Mouse (Mus musculus) embryonic facial prominence, embryonic 15.5 days (tissue): Measurements from ENCODE around the gene Ypel1. TPM values are rescaled to one million over a fixed set of nuclear protein-coding genes. Genes with fewer than 3 reads are reported as not detected.

Source experiments
- ATAC-seq: fragments of 200-750 bp; cut with Nextera tagmentation; 2 replicates; pipeline ENCODE4 v1.8.0; 2017; ENCODE audit warnings: low read depth, moderate TSS enrichment; ENCODE audit not compliant: insufficient number of reproducible peaks, low FRiP score, low TSS enrichment
- H3K27ac ChIP-seq: fragments of 300-500 bp; sonication (generic); replicated peaks from 2 replicates; pipeline ENCODE4 v1.5.1; 2015; ENCODE audit warnings: mild to moderate bottlenecking, inconsistent platforms
- H3K27me3 ChIP-seq: fragments of 300-500 bp; sonication (generic); 2 replicates; pipeline ENCODE4 v1.6.1; 2015; ENCODE audit warnings: inconsistent platforms
- H3K36me3 ChIP-seq: fragments of 300-500 bp; sonication (generic); 2 replicates; pipeline ENCODE4 v1.6.1; 2015; ENCODE audit warnings: mild to moderate bottlenecking, inconsistent platforms
- H3K4me1 ChIP-seq: fragments of 300-500 bp; sonication (generic); 2 replicates; pipeline ENCODE4 v1.6.1; 2015; ENCODE audit warnings: inconsistent platforms
- H3K4me2 ChIP-seq: fragments of 300-500 bp; sonication (generic); replicated peaks from 2 replicates; pipeline ENCODE4 v1.6.1; 2015; ENCODE audit warnings: mild to moderate bottlenecking, inconsistent platforms
- H3K4me3 ChIP-seq: fragments of 300-500 bp; sonication (generic); replicated peaks from 2 replicates; pipeline ENCODE4 v1.5.1; 2015; ENCODE audit warnings: mild to moderate bottlenecking, inconsistent platforms
- H3K9ac ChIP-seq: fragments of 300-500 bp; sonication (generic); 2 replicates; pipeline ENCODE4 v1.6.1; 2015; ENCODE audit warnings: inconsistent platforms
- H3K9me3 ChIP-seq: fragments of 300-500 bp; sonication (generic); replicated peaks from 2 replicates; pipeline ENCODE4 v1.6.1; 2016; ENCODE audit warnings: inconsistent platforms
- WGBS: fragments of 180-500 bp; shearing (Covaris S2); methylation state at CpG from one replicate; pipeline ENCODE4 v1.1.7; 2015; 5-methylcytosine and 5-hydroxymethylcytosine counted together
- microRNA counts: library from miRNA; unstranded; fragments of <30 nt; microRNA quantifications from one replicate; lab custom pipeline; 2016
- microRNA-seq: library from miRNA; unstranded; fragments of <30 nt; microRNA quantifications from one replicate; pipeline ENCODE4, GENCODE M21; 2016; ENCODE audit warnings: borderline number of aligned reads
- polyA plus RNA-seq: library from polyadenylated mRNA; unstranded; fragments of >200 nt; fragmentation: Nextera tagmentation; extraction: Ambion mirVana; gene quantifications from 2 replicates; pipeline ENCODE4 v1.2.1, GENCODE M21; 2015

The Ypel1 gene
- polyA plus RNA-seq, 1 experiment from 2014 or later: 34.5 TPM

DNA sequence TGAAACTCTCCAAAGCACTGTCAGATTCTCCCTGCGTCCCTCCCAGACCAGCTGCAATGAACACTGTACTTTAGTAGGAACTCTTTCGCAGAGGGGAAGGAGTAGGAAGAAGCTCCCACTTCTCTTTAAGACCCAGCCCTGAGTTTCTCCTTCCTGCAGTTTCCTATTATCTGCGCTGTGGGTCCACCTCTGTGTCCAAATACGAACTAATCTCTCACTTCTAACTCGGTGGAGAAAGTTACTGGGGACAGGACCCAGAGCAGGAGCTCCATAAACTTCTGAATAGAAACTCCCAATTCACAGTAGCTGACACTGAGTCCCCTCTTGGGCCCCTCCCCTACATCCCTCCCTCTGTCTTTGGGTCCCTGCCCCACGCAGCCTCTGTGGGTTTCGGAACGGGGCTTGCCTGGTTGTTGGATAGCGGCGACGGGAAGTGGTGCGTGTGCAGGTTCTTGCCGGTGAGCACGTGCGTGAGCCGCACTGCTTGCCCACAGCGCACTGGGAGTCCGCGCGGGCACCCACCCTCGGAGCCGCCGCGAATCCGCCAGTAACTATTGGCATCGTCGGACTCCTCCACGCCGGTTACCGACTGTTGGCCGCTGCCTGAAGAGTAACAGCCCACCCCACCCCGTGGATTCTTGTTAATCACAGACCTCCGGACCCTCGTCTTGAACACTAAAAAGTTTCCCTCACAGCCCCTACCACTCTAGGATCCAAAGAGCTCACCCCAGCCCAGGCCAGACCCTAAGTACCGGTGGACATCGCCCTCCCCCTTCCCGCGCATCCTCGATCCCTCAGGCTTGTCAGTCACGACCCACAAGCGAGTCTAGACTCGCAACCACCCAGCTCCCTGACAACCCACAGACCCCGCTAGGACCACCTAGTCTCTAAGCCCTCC lies 61.9 kb downstream of the Ypel1 start:
- Histone ChIP-seq H3K9ac (peak overlapping the region; percentile 53), H3K27me3 (no peaks in the 10 kb centered on the region), H3K9me3 (no peaks in the 10 kb centered on the region), H3K36me3 (no peaks in the 10 kb centered on the region; the same call in 1 of the 2 replicates), H3K4me3 (peak overlapping the region; percentile 89), H3K27ac (peak overlapping the region; percentile 68), H3K4me2 (peak overlapping the region; percentile 91), H3K4me1 (peaks cover 16% of the 10 kb centered on the region)
- 3% methylated on average over 43 of the region's 43 CpGs for WGBS
- no peak; the same call in 1 of the 2 replicates for ATAC-seq

DNA sequence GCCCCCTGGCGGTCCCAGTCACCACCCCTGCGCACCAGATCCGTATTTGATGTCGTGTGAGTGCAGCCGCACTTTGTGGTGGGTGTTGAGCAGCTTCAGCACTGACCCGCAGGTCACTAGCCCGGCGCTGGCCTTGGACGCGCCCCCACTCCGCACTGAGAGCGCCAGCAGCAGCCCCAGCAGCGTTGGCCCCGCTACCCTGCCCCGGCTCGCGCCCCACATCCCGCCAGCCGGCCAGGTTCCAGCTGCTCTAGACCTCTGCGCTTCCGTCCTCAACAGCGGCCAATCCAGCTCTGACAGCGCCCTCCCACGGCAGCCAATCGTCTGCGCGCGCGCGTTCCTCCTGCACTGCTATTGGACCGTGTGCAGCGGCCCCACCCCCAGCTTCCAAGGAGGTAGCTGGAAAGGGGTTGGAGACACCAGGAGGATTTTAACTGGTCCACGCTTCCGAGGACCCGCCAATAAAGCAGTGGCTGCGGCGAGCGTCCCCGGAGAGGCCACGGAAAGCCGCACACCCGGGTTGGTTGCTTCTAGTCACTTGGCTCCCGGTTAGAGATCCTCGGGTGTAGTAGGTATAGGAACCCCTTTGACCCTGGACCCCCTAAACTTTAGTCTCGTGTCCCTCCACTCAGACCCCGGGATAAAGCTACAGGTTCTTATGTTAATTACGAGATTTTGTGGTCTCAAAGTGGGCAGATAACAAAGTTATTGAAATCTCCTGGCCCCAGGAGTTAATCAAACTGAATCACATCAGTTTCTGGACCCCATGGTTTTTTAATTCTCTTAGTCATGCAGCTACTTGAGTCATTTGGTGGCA lies 62.8 kb downstream of the Ypel1 start, which contains the start of gene Sdf2l1:
TSS of gene Sdf2l1 (minus strand) at position 295 of the 817 bp plus-strand sequence.
- WGBS: under 1% methylated on average over 47 of the region's 47 CpGs
- no peaks in the 10 kb centered on the region for H3K9me3 ChIP-seq
- no peaks in the 10 kb centered on the region; the same call in 1 of the 2 replicates for H3K36me3 ChIP-seq
- peak; percentile 98 for ATAC-seq
- H3K9ac ChIP-seq: peak within 1 kb of the TSS; percentile 53
- H3K4me2 ChIP-seq: peak within 1 kb of the TSS; percentile 91
- peaks cover 16% of the 10 kb centered on the region for H3K4me1 ChIP-seq
- H3K4me3 ChIP-seq: peak within 1 kb of the TSS; percentile 89
- H3K27ac ChIP-seq: peak within 1 kb of the TSS; percentile 68
- no peaks in the 10 kb centered on the region for H3K27me3 ChIP-seq

DNA sequence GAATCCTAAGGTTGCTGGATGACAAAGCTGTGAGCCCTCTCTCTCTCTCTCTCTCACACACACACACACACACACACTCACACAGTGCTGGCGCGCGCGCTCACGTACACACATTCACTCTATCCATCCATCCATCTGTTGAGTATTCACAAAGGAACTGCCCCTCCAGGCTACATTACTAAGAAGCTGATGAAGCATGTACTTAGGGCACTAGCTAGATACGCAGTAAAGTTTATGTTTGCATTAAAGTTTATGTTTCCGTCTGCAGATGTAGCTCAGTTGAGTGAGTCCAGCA lies 63.4 kb downstream of the Ypel1 start:
- H3K4me2 ChIP-seq: peak overlapping the region; percentile 91
- peak overlapping the region; percentile 89 for H3K4me3 ChIP-seq
- H3K9ac ChIP-seq: peak overlapping the region; percentile 33; the same call in 1 of the 2 replicates
- 25% methylated on average over 7 of the region's 7 CpGs for WGBS
- no peaks in the 10 kb centered on the region; the same call in 1 of the 2 replicates for H3K36me3 ChIP-seq
- H3K9me3 ChIP-seq: no peaks in the 10 kb centered on the region
- ATAC-seq: no peak
- no peaks in the 10 kb centered on the region for H3K27me3 ChIP-seq
- peaks cover 16% of the 10 kb centered on the region for H3K4me1 ChIP-seq
- no peak overlapping the region for H3K27ac ChIP-seq

MicroRNA genes within 50 kb of the gene (microRNA counts, 519-probe panel; counts per million panel counts)
- 3,425 counts per million, percentile 81 among the panel's probes with 10 or more counts for microRNA mmu-miR-130b (lab: Ali Mortazavi, UCI)
- 2,441 counts per million, percentile 55 among the panel's probes with 10 or more counts for microRNA mmu-miR-301b (lab: Ali Mortazavi, UCI)

Small RNA genes lying within 50 kb of the gene (microRNA-seq; reads per million reads assigned to microRNA genes)
- 3,575 reads per million, percentile 87 among the genes with 10 or more reads in this experiment for gene Mir130b
- gene Mir301b: 63.1 reads per million, percentile 49 among the genes with 10 or more reads in this experiment

Other genes starting within 250 kb of the Ypel1 start
- 7.1 and 17.6 TPM in 2 replicates for gene Spag6l, start 240.2 kb upstream of the Ypel1 start, polyA plus RNA-seq
- gene Igll1, start 205.7 kb upstream of the Ypel1 start, polyA plus RNA-seq: 0.34 and 0.48 TPM in 2 replicates
- gene Top3b, start 199.0 kb upstream of the Ypel1 start, polyA plus RNA-seq: 64.8 and 79.3 TPM in 2 replicates
- 2.9 and 3.1 TPM in 2 replicates for gene Vpreb1, start 198.9 kb upstream of the Ypel1 start, polyA plus RNA-seq
- gene Ppm1f, start 173.2 kb upstream of the Ypel1 start, polyA plus RNA-seq: 27.8 and 30.0 TPM in 2 replicates
- gene Mapk1, start 86.3 kb upstream of the Ypel1 start, polyA plus RNA-seq: 164 TPM in 2 replicates
- 128 and 142 TPM in 2 replicates for gene Ppil2, start 41.6 kb downstream of the Ypel1 start, polyA plus RNA-seq
- gene 2610318N02Rik, start 55.5 kb downstream of the Ypel1 start, polyA plus RNA-seq: 23.3 and 24.5 TPM in 2 replicates
- 69.5 and 70.2 TPM in 2 replicates for gene Sdf2l1, start 62.7 kb downstream of the Ypel1 start, polyA plus RNA-seq
- 14.3 and 15.3 TPM in 2 replicates for gene Ydjc, start 74.9 kb downstream of the Ypel1 start, polyA plus RNA-seq
- gene Ccdc116, start 77.5 kb downstream of the Ypel1 start, polyA plus RNA-seq: 0.80 and 1.2 TPM in 2 replicates
- gene Ube2l3, start 133.0 kb downstream of the Ypel1 start, polyA plus RNA-seq: 304 and 312 TPM in 2 replicates
- gene Rimbp3, start 138.9 kb downstream of the Ypel1 start, polyA plus RNA-seq: 0.46 and 0.57 TPM in 2 replicates
- 4.8 and 5.6 TPM in 2 replicates for gene Hic2, start 163.9 kb downstream of the Ypel1 start, polyA plus RNA-seq
- gene Tmem191c, start 206.4 kb downstream of the Ypel1 start, polyA plus RNA-seq: 14.5 and 15.2 TPM in 2 replicates